Mouse (Mus musculus) erythroid progenitor cell, adult 5-6 weeks (primary cell): ENCODE data around the gene Lhb. TPM values are rescaled to one million over a fixed set of nuclear protein-coding genes. Genes with fewer than 3 reads are reported as not detected.
"Not testable (repeated sequence)": the region's sequence is repeated elsewhere in the genome, so short reads cannot be mapped to it uniquely, and the experiment has no call there.

Experiments
- ATAC-seq: replicated peaks from 2 replicates; pipeline ENCODE4 v1.8.0; 2016; ENCODE audit warnings: moderate number of reproducible peaks, mild to moderate bottlenecking, moderate TSS enrichment, inconsistent platforms; ENCODE audit not compliant: poor library complexity, low FRiP score, severe bottlenecking
- total RNA-seq, 2 experiments: library from RNA; stranded (forward) in 1 of 2; stranded (reverse) in 1 of 2; fragments of 150-400 nt in 1 of 2; fragments of 186-747, 209-891 nt in 1 of 2; gene quantifications; 2 replicates each; pipeline versions ENCODE4 v1.2.3 to v1.2.4; 2015 to 2017; ENCODE audit warnings: low replicate concordance in 2 of 2

Gene Lhb
- not detected in 2 replicates for total RNA-seq (2015; ENCODE audit: low replicate concordance)
- not detected in 2 replicates for total RNA-seq (2017; ENCODE audit: low replicate concordance)

- no peak for ATAC-seq
These were observed at the start of gene Lhb for GRCm38 (mm10) chr7:45420615-45420919. Gene Lhb (plus strand): TSS chr7:45420820.

GRCm38 (mm10) chr7:45372371-45372770 is 48.2 kb upstream of the Lhb start:
- no peak for ATAC-seq

- ATAC-seq: no peak
These were observed 46.0 kb upstream of the Lhb start for GRCm38 (mm10) chr7:45374620-45375019.

- ATAC-seq: no peak
These were observed 44.6 kb upstream of the Lhb start for GRCm38 (mm10) chr7:45376057-45376456.

GRCm38 (mm10) chr7:45386077-45386476 is 34.5 kb upstream of the Lhb start:
- ATAC-seq: no peak

GRCm38 (mm10) chr7:45395129-45395541 is 25.5 kb upstream of the Lhb start:
- peak; percentile 80 for ATAC-seq

GRCm38 (mm10) chr7:45395578-45396336 is 24.9 kb upstream of the Lhb start, which contains the start of gene Snrnp70:
Gene Snrnp70 (minus strand): TSS chr7:45395742.
- peak; percentile 93 for ATAC-seq

- not testable (repeated sequence) for ATAC-seq
These were observed 24.3 kb upstream of the Lhb start for GRCm38 (mm10) chr7:45396337-45396775.

GRCm38 (mm10) chr7:45396787-45397186 is 23.8 kb upstream of the Lhb start:
- ATAC-seq: no peak

GRCm38 (mm10) chr7:45401521-45402085 is 19.0 kb upstream of the Lhb start:
- no peak for ATAC-seq

- ATAC-seq: 0 out of 2 replicates have a peak, but pooled peaks have one; percentile 32
These were observed 16.9 kb upstream of the Lhb start for GRCm38 (mm10) chr7:45403532-45404261.

- peak; percentile 80 for ATAC-seq
These were observed 15.2 kb upstream of the Lhb start, which contains the start of gene Kcna7 for GRCm38 (mm10) chr7:45405091-45406075. Gene Kcna7 (plus strand): TSS chr7:45405653.

- ATAC-seq: no peak
These were observed 14.2 kb upstream of the Lhb start for GRCm38 (mm10) chr7:45406157-45407156.

- no peak for ATAC-seq
These were observed 12.8 kb upstream of the Lhb start for GRCm38 (mm10) chr7:45407836-45408235.

- no peak for ATAC-seq
These were observed 12.3 kb upstream of the Lhb start for GRCm38 (mm10) chr7:45408351-45408750.

- ATAC-seq: no peak
These were observed 11.7 kb upstream of the Lhb start for GRCm38 (mm10) chr7:45408949-45409348.

- no peak for ATAC-seq
These were observed 11.0 kb upstream of the Lhb start for GRCm38 (mm10) chr7:45409497-45410163.

GRCm38 (mm10) chr7:45412421-45412820 is 8.2 kb upstream of the Lhb start:
- ATAC-seq: no peak
